Mouse (Mus musculus) midbrain, postnatal 0 days (tissue): ENCODE data around the gene Tmc3. TPM values are rescaled to one million over a fixed set of nuclear protein-coding genes. Genes with fewer than 3 reads are reported as not detected.

Experiments used
- ATAC-seq: fragments of 200-750 bp; cut with Nextera tagmentation; 2 replicates; pipeline ENCODE4 v1.8.0; 2017; ENCODE audit warnings: moderate number of reproducible peaks, mild to moderate bottlenecking, moderate TSS enrichment, moderate library complexity; ENCODE audit not compliant: low FRiP score
- DNase-seq: peaks from one replicate; pipeline ENCODE4 v3.0.0-alpha.2; 2015; ENCODE audit warnings: low spot score
- H3K27ac ChIP-seq: fragments of 300-500 bp; sonication (generic); 2 replicates; pipeline ENCODE4 v1.5.1; 2014; ENCODE audit warnings: low read depth, mild to moderate bottlenecking, low read length, mixed read lengths
- H3K27me3 ChIP-seq: fragments of 300-500 bp; sonication (generic); 2 replicates; pipeline ENCODE4 v1.6.1; 2014; ENCODE audit warnings: low read length, control low read depth, mixed read lengths; ENCODE audit not compliant: insufficient read depth
- H3K36me3 ChIP-seq: fragments of 300-500 bp; sonication (generic); 2 replicates; pipeline ENCODE4 v1.6.1; 2014; ENCODE audit warnings: low read length, control low read depth, mixed read lengths; ENCODE audit not compliant: insufficient read depth
- H3K4me1 ChIP-seq: fragments of 300-500 bp; sonication (generic); 2 replicates; pipeline ENCODE4 v1.6.1; 2014; ENCODE audit warnings: mild to moderate bottlenecking, control low read depth, antibody characterized with exemption, low read length, mixed read lengths; ENCODE audit not compliant: insufficient read depth
- H3K4me2 ChIP-seq: fragments of 300-500 bp; sonication (generic); 2 replicates; pipeline ENCODE4 v1.6.1; 2014; ENCODE audit warnings: low read depth, mild to moderate bottlenecking, low read length, mixed read lengths; ENCODE audit not compliant: poor library complexity, severe bottlenecking
- H3K4me3 ChIP-seq: fragments of 300-500 bp; sonication (generic); 2 replicates; pipeline ENCODE4 v1.5.1; 2014; ENCODE audit warnings: low read depth, mild to moderate bottlenecking, low read length, moderate library complexity
- H3K9ac ChIP-seq: fragments of 300-500 bp; sonication (generic); replicated peaks from 2 replicates; pipeline ENCODE4 v1.6.1; 2014; ENCODE audit warnings: mild to moderate bottlenecking, low read length, moderate library complexity, mixed read lengths; ENCODE audit not compliant: poor library complexity, severe bottlenecking
- H3K9me3 ChIP-seq: fragments of 300-500 bp; sonication (generic); 2 replicates; pipeline ENCODE4 v1.6.1; 2016; ENCODE audit warnings: low read length, control low read depth
- CTCF ChIP-seq: IDR thresholded peaks from 2 replicates; pipeline ENCODE4 v1.5.1; 2016; ENCODE audit warnings: antibody characterized with exemption, mild to moderate bottlenecking
- WGBS: fragments of 180-500 bp; shearing (Covaris S2); extraction: QIAGEN DNeasy Blood & Tissue Kit; methylation state at CpG from one replicate; pipeline ENCODE4 v1.1.7; 2014; 5-methylcytosine and 5-hydroxymethylcytosine counted together
- polyA plus RNA-seq: library from polyadenylated mRNA; unstranded; fragments of >200 nt; fragmentation: Nextera tagmentation; extraction: Ambion mirVana; gene quantifications from 2 replicates; pipeline ENCODE4 v1.2.1, GENCODE M21; 2015
- total RNA-seq: library from RNA; depleted of rRNA; stranded (reverse); fragments of >200 nt; gene quantifications from 2 replicates; pipeline ENCODE4 v1.2.3, GENCODE M21; 2014

Tmc3 gene
- total and polyA plus RNA-seq, 2 experiments from 2014 or later = 0.11 to 0.23 TPM

DNA sequence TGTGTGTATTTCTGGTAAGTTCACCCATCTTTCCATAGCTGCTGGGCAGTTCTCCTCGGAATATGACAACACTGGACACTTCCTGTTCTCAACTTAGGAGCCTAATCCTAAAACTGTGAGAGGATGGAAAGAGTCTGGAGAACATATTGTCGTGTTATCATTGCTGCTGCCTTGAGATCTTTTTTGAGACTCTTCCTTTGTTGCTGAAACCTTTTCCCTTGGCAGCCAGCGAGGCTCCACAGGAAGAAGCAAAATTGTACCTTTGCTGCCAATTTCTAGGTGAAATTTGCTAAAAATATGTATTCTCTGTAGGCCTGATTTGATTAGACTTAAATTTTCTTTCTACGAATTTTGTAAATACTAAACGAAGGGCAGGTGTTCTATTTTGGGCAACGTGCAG, 30.2 kb upstream of the Tmc3 start:
- 78% methylated on average over 6 of the region's 6 CpGs for WGBS
- H3K27ac ChIP-seq = no peak overlapping the region
- TF ChIP-seq CTCF = no peak

DNA sequence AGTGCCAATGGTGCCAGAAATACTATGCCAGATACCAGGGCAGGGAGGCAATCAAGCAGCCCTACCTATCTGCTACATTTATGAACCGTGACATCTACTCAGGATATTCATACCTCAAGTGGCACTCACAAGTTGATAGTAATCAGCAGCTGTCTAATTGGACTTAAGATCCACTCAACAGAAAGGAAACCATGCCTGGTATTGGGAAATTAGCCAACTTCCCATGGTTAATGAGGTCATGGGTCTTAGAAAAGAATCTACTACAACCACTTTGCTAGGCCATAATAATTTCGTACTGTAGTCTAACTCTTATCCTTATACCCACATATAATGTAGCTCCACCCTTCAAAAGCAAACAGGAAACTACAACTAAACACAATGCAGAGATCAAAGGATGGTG, 28.2 kb upstream of the Tmc3 start:
- no peaks in the 10 kb centered on the region for H3K4me1 ChIP-seq
- TF ChIP-seq CTCF = no peak
- 90% methylated on average over 2 of the region's 2 CpGs for WGBS
- no peak for DNase-seq
- no peaks in the 10 kb centered on the region for H3K36me3 ChIP-seq
- H3K4me3 ChIP-seq = no peak overlapping the region
- H3K9ac ChIP-seq = no peak overlapping the region
- H3K27ac ChIP-seq = no peak overlapping the region
- no peak for ATAC-seq
- no peak overlapping the region for H3K4me2 ChIP-seq
- no peaks in the 10 kb centered on the region for H3K27me3 ChIP-seq
- no peaks in the 10 kb centered on the region for H3K9me3 ChIP-seq

More for the DNA sequence above, 30.2 kb upstream of the Tmc3 start:
- H3K4me1 ChIP-seq = no peaks in the 10 kb centered on the region
- ATAC-seq = no peak
- H3K27me3 ChIP-seq = no peaks in the 10 kb centered on the region
- no peak overlapping the region for H3K4me2 ChIP-seq
- H3K9ac ChIP-seq = no peak overlapping the region
- no peaks in the 10 kb centered on the region for H3K36me3 ChIP-seq
- no peak for DNase-seq
- no peak overlapping the region for H3K4me3 ChIP-seq
- H3K9me3 ChIP-seq = no peaks in the 10 kb centered on the region

- no peaks in the 10 kb centered on the region for H3K9me3 ChIP-seq
These were observed 25.9 kb upstream of the Tmc3 start for GRCm38 (mm10) chr7:83558741-83559280.

DNA sequence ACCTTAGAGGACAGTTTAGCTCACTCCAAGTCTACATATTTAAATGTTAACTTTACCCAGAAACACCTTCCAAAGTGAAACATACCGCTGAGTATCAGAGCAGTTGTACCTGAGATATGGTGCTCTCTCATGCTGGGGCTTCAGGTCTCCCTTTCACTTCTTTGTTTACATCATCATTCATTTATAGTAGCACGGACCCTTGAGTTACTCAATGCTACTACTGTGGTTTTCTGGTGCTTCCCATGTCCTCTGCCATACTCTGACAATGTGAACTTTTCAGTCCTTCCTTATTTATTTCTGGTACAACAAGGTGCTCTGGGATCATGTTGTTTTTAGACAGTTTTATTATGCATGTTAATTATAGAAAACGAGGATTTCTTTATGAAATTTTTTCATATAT, 25.2 kb upstream of the Tmc3 start:
- no peaks in the 10 kb centered on the region for H3K4me1 ChIP-seq
- DNase-seq = no peak
- no peaks in the 10 kb centered on the region for H3K27me3 ChIP-seq
- no peak for TF ChIP-seq CTCF
- H3K9ac ChIP-seq = no peak overlapping the region
- H3K27ac ChIP-seq = no peak overlapping the region
- no peaks in the 10 kb centered on the region for H3K36me3 ChIP-seq
- no peaks in the 10 kb centered on the region for H3K9me3 ChIP-seq
- no peak overlapping the region for H3K4me3 ChIP-seq
- H3K4me2 ChIP-seq = no peak overlapping the region
- no peak for ATAC-seq
- 93% methylated on average over 3 of the region's 3 CpGs for WGBS

More at GRCm38 (mm10) chr7:83558741-83559280, 25.9 kb upstream of the Tmc3 start:
- ATAC-seq (no peak), DNase-seq (no peak)
- Histone ChIP-seq H3K27me3 (no peaks in the 10 kb centered on the region), H3K36me3 (no peaks in the 10 kb centered on the region), H3K27ac (no peak overlapping the region), H3K9ac (no peak overlapping the region), H3K4me1 (no peaks in the 10 kb centered on the region), H3K4me3 (no peak overlapping the region), H3K4me2 (no peak overlapping the region)
- no peak for TF ChIP-seq CTCF
- 37% methylated on average over 5 of the region's 5 CpGs for WGBS

GRCm38 (mm10) chr7:83561849-83562248, 22.9 kb upstream of the Tmc3 start:
- no peak for ATAC-seq
- DNase-seq = no peak
- Histone ChIP-seq H3K4me3 (no peak overlapping the region), H3K4me2 (no peak overlapping the region), H3K9me3 (no peaks in the 10 kb centered on the region), H3K36me3 (no peaks in the 10 kb centered on the region), H3K9ac (no peak overlapping the region), H3K27ac (no peak overlapping the region), H3K27me3 (no peaks in the 10 kb centered on the region), H3K4me1 (no peaks in the 10 kb centered on the region)
- WGBS = 13% methylated on average over 3 of the region's 3 CpGs
- no peak for TF ChIP-seq CTCF

DNA sequence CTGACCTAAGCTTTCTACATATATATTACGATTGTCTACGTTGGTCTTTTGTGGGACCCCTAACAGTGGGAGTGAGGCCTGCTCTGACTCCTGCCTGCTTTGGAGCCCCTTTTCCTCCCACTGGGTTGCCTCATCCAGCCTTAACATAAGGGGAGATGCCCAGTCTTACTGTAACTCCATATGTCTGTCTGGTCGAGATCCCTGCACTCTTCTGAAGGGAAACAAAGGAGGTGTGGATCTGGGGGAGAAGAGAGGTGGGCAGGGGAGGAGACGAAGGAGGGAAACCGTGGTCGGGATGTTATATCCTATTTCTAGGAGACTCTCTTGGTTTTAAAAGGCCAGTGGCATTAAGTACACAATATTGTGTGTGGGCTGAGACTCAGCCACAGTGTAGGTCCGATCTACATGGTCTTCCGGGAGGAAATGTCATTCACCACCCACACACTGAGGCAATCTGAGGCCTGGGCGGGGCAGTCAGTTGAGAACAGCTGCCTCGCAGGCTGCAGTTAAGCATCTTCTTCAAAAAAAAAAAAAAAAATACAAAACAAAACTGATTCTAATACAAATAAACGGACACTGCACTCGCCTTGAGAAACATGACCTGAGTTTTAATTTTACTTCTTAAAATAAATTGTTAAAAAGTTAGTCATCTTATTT, 20.0 kb upstream of the Tmc3 start:
- no peak overlapping the region for H3K9ac ChIP-seq
- DNase-seq (no peak), ATAC-seq (no peak)
- no peak overlapping the region for H3K27ac ChIP-seq
- no peak for TF ChIP-seq CTCF
- H3K27me3 ChIP-seq = no peaks in the 10 kb centered on the region
- no peaks in the 10 kb centered on the region for H3K9me3 ChIP-seq
- H3K4me2 ChIP-seq = no peak overlapping the region
- 75% methylated on average over 12 of the region's 12 CpGs for WGBS
- no peaks in the 10 kb centered on the region for H3K4me1 ChIP-seq
- H3K4me3 ChIP-seq = no peak overlapping the region
- H3K36me3 ChIP-seq = no peaks in the 10 kb centered on the region
